Mouse (Mus musculus) right cerebral cortex, postnatal 25 days (tissue): Measurements from ENCODE around the gene Dpep1.
A peak's percentile ranks its signal among the peaks of the same experiment; 100 is the strongest.
"Not testable (repeated sequence)": the region's sequence is repeated elsewhere in the genome, so short reads cannot be mapped to it uniquely, and the experiment has no call there.

Experiments
- DNase-seq: peaks from one replicate; pipeline ENCODE4 v3.0.0; 2022

The Dpep1 gene

GRCm38 (mm10) chr8:123185566-123186409 lies at the start of gene Dpep1:
TSS of gene Dpep1 (plus strand) at chr8:123186242.
- no peak for DNase-seq

- DNase-seq: no peak
Observed at GRCm38 (mm10) chr8:123136287-123136686, 49.8 kb upstream of the Dpep1 start.

- peak; percentile 69 for DNase-seq
Observed at GRCm38 (mm10) chr8:123137645-123138077, 48.4 kb upstream of the Dpep1 start.

GRCm38 (mm10) chr8:123138741-123139140 lies 47.3 kb upstream of the Dpep1 start:
- DNase-seq: no peak

GRCm38 (mm10) chr8:123141741-123142462 lies 44.1 kb upstream of the Dpep1 start:
- peak; percentile 53 for DNase-seq

- DNase-seq: no peak
Observed at GRCm38 (mm10) chr8:123145279-123145678, 40.8 kb upstream of the Dpep1 start.

GRCm38 (mm10) chr8:123146390-123146789 lies 39.7 kb upstream of the Dpep1 start:
- DNase-seq: no peak

- no peak for DNase-seq
Observed at GRCm38 (mm10) chr8:123150737-123151171, 35.3 kb upstream of the Dpep1 start.

- DNase-seq: no peak
Observed at GRCm38 (mm10) chr8:123155177-123155576, 30.9 kb upstream of the Dpep1 start.

- DNase-seq: no peak
Observed at GRCm38 (mm10) chr8:123156070-123156773, 29.8 kb upstream of the Dpep1 start.

- DNase-seq: no peak
Observed at GRCm38 (mm10) chr8:123157888-123158465, 28.1 kb upstream of the Dpep1 start, which contains the start of gene Sult5a1. TSS of gene Sult5a1 (minus strand) at chr8:123158315.

GRCm38 (mm10) chr8:123181391-123181790 lies 4.7 kb upstream of the Dpep1 start:
- DNase-seq: no peak

GRCm38 (mm10) chr8:123188006-123188405 lies 2.0 kb downstream of the Dpep1 start:
- DNase-seq: no peak

GRCm38 (mm10) chr8:123188841-123189240 lies 2.8 kb downstream of the Dpep1 start:
- DNase-seq: no peak

GRCm38 (mm10) chr8:123190678-123191077 lies 4.6 kb downstream of the Dpep1 start:
- peak; percentile 77 for DNase-seq

- no peak for DNase-seq
Observed at GRCm38 (mm10) chr8:123191908-123192307, 5.9 kb downstream of the Dpep1 start.

- no peak for DNase-seq
Observed at GRCm38 (mm10) chr8:123193771-123194170, 7.7 kb downstream of the Dpep1 start.

GRCm38 (mm10) chr8:123197016-123197415 lies 11.0 kb downstream of the Dpep1 start:
- DNase-seq: not testable (repeated sequence)

- no peak for DNase-seq
Observed at GRCm38 (mm10) chr8:123199864-123200263, 13.8 kb downstream of the Dpep1 start.

GRCm38 (mm10) chr8:123202288-123202687 lies 16.2 kb downstream of the Dpep1 start:
- DNase-seq: peak; percentile 69

- no peak for DNase-seq
Observed at GRCm38 (mm10) chr8:123203571-123203970, 17.5 kb downstream of the Dpep1 start.

GRCm38 (mm10) chr8:123211876-123212275 lies 25.8 kb downstream of the Dpep1 start:
- DNase-seq: no peak
